Mouse (Mus musculus): ENCODE measurements at regions not wholly inside any gene's neighbourhood (a gene's known extent, or its start where the extent isn't known, plus 50 kb on each side); places are given as distances from the start of the nearest gene placed in this dataset.

- no peak for DNase-seq (ENCODE audit: extremely low spot score in 1 of 2, low spot score in 1 of 2)
Measured at GRCm38 (mm10) chr6:16064691-16065090, 344.2 kb downstream of the Mdfic start.

GRCm38 (mm10) chr6:16065121-16065520 lies 344.7 kb downstream of the Mdfic start:
- DNase-seq (ENCODE audit: extremely low spot score in 1 of 2, low spot score in 1 of 2): no peak

- no peak for DNase-seq (ENCODE audit: extremely low spot score in 1 of 2, low spot score in 1 of 2)
Measured at GRCm38 (mm10) chr6:16076266-16076665, 355.8 kb downstream of the Mdfic start.

- DNase-seq (ENCODE audit: extremely low spot score in 1 of 2, low spot score in 1 of 2): no peak
Measured at GRCm38 (mm10) chr6:16077195-16077810, 356.8 kb downstream of the Mdfic start.

GRCm38 (mm10) chr6:16077917-16078316 lies 357.5 kb downstream of the Mdfic start:
- DNase-seq (ENCODE audit: extremely low spot score in 1 of 2, low spot score in 1 of 2): no peak

- DNase-seq (ENCODE audit: extremely low spot score in 1 of 2, low spot score in 1 of 2): no peak
Measured at GRCm38 (mm10) chr6:16086952-16087537, 366.6 kb downstream of the Mdfic start.

- no peak for DNase-seq (ENCODE audit: extremely low spot score in 1 of 2, low spot score in 1 of 2)
Measured at GRCm38 (mm10) chr6:16098761-16099160, 378.3 kb downstream of the Mdfic start.

- no peak for DNase-seq (ENCODE audit: extremely low spot score in 1 of 2, low spot score in 1 of 2)
Measured at GRCm38 (mm10) chr6:16141009-16141408, 420.5 kb downstream of the Mdfic start.

- DNase-seq (ENCODE audit: extremely low spot score in 1 of 2, low spot score in 1 of 2): no peak
Measured at GRCm38 (mm10) chr6:16144538-16144937, 424.1 kb downstream of the Mdfic start.

- DNase-seq (ENCODE audit: extremely low spot score in 1 of 2, low spot score in 1 of 2): no peak
Measured at GRCm38 (mm10) chr6:16150535-16150934, 430.1 kb downstream of the Mdfic start.

GRCm38 (mm10) chr6:16151478-16151877 lies 431.0 kb downstream of the Mdfic start:
- no peak for DNase-seq (ENCODE audit: extremely low spot score in 1 of 2, low spot score in 1 of 2)

- DNase-seq (ENCODE audit: extremely low spot score in 1 of 2, low spot score in 1 of 2): no peak
Measured at GRCm38 (mm10) chr6:16152691-16153090, 432.2 kb downstream of the Mdfic start.

- no peak for DNase-seq (ENCODE audit: extremely low spot score in 1 of 2, low spot score in 1 of 2)
Measured at GRCm38 (mm10) chr6:16165012-16165411, 444.6 kb downstream of the Mdfic start.

GRCm38 (mm10) chr6:16171871-16172270 lies 451.4 kb downstream of the Mdfic start:
- DNase-seq (ENCODE audit: extremely low spot score in 1 of 2, low spot score in 1 of 2): no peak

- no peak for DNase-seq (ENCODE audit: extremely low spot score in 1 of 2, low spot score in 1 of 2)
Measured at GRCm38 (mm10) chr6:16177313-16177712, 456.9 kb downstream of the Mdfic start.

GRCm38 (mm10) chr6:16187983-16188550 lies 467.6 kb downstream of the Mdfic start:
- peak in 1 of 2 experiments; percentile 12 for DNase-seq (ENCODE audit: extremely low spot score in 1 of 2, low spot score in 1 of 2)

GRCm38 (mm10) chr6:16212975-16213374 lies 492.5 kb downstream of the Mdfic start:
- no peak for DNase-seq (ENCODE audit: extremely low spot score in 1 of 2, low spot score in 1 of 2)

- DNase-seq (ENCODE audit: extremely low spot score in 1 of 2, low spot score in 1 of 2): no peak
Measured at GRCm38 (mm10) chr6:16213635-16214034, 493.2 kb downstream of the Mdfic start.

GRCm38 (mm10) chr6:16221002-16221627 lies 500.7 kb downstream of the Mdfic start:
- DNase-seq (ENCODE audit: extremely low spot score in 1 of 2, low spot score in 1 of 2): peak; percentile 17 to 25
